19 mouse cellular contexts compared by ENCODE assay signal in the genomic region with DNA sequence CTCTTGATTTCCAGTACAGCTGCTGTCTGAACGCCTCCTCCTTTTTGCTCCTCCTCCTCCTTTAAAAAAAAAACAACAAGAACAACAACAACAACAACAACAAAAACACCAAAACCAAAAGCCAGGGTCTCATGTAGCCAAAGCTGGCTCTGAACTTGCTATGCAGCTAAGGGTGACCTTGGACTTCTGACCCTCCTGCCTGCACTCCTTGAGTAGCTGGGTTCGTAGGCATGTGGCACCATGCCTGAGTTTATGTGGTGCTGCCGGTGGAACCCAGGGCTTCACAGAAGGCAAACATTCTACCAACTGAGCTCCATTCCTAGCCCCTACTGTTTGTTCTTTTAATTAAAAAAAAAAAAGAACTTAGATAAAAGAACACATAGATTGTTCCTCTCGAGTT.
"Had no signal": no experiment of that assay in that cellular context is flagged by ENCODE, and none has a peak within 500 bp of the region (broad histone marks: within the 10 kb centered on the region; RNA-seq: fewer than 3 reads in every experiment).

No protein-coding gene starts in this region.

- ATAC-seq: intestine, embryonic 15.5 days; midbrain, embryonic 13.5 days; midbrain, embryonic 16.5 days had no signal

- H3K36me3 ChIP-seq: intestine, embryonic 15.5 days; limb, embryonic 12.5 days; limb, embryonic 15.5 days; lung, embryonic 15.5 days; midbrain, embryonic 10.5 days; midbrain, embryonic 13.5 days; stomach, embryonic 15.5 days had no signal

- H3K9me3 ChIP-seq: intestine, embryonic 15.5 days; limb, embryonic 12.5 days; limb, embryonic 15.5 days; lung, embryonic 15.5 days; megakaryocyte, embryonic 14.5 days; midbrain, embryonic 10.5 days; midbrain, embryonic 13.5 days; neural tube, embryonic 13.5 days; stomach, embryonic 15.5 days had no signal

- H3K4me3 ChIP-seq: intestine, embryonic 15.5 days; limb, embryonic 12.5 days; limb, embryonic 15.5 days; lung, embryonic 15.5 days; megakaryocyte, embryonic 14.5 days; midbrain, embryonic 10.5 days; midbrain, embryonic 13.5 days; myocyte; neural tube, embryonic 13.5 days; stomach, embryonic 15.5 days had no signal

- H3K4me1 ChIP-seq: intestine, embryonic 15.5 days; limb, embryonic 12.5 days; limb, embryonic 15.5 days; midbrain, embryonic 13.5 days; neural tube, embryonic 13.5 days; stomach, embryonic 15.5 days had no signal

- H3K4me2 ChIP-seq: intestine, embryonic 15.5 days; limb, embryonic 12.5 days; limb, embryonic 15.5 days; lung, embryonic 15.5 days; midbrain, embryonic 13.5 days; neural tube, embryonic 13.5 days; stomach, embryonic 15.5 days had no signal

- H3K27ac ChIP-seq: intestine, embryonic 15.5 days; kidney, postnatal 0 days; limb, embryonic 12.5 days; limb, embryonic 15.5 days; liver, embryonic 14.5 days; lung, embryonic 15.5 days; midbrain, embryonic 10.5 days; midbrain, embryonic 13.5 days; neural tube, embryonic 13.5 days; stomach, embryonic 15.5 days had no signal

- H3K27me3 ChIP-seq: intestine, embryonic 15.5 days; limb, embryonic 12.5 days; limb, embryonic 15.5 days; lung, embryonic 15.5 days; midbrain, embryonic 13.5 days; neural tube, embryonic 13.5 days; stomach, embryonic 15.5 days had no signal

- DNase-seq: left cerebral cortex, postnatal 4 days; lung, postnatal 10 days; retina, postnatal 1 day; right cerebral cortex, postnatal 25 days; spleen, adult 18-20 months; thymus, postnatal 25 days had no signal

- H3K9ac ChIP-seq: intestine, embryonic 15.5 days; limb, embryonic 12.5 days; limb, embryonic 15.5 days; liver, embryonic 14.5 days; lung, embryonic 15.5 days; midbrain, embryonic 13.5 days; neural tube, embryonic 13.5 days; stomach, embryonic 15.5 days had no signal
